Mouse (Mus musculus): ENCODE measurements around the gene Tdrd1. TPM values are rescaled to one million over a fixed set of nuclear protein-coding genes. Genes with fewer than 3 reads are reported as not detected.
"Not testable (repeated sequence)": the region's sequence is repeated elsewhere in the genome, so short reads cannot be mapped to it uniquely, and the experiment has no call there.

Gene Tdrd1
- 0.20 TPM in 2 replicates for polyA plus RNA-seq (2016; fragmentation: Nextera tagmentation; extraction: Ambion mirVana)

DNA sequence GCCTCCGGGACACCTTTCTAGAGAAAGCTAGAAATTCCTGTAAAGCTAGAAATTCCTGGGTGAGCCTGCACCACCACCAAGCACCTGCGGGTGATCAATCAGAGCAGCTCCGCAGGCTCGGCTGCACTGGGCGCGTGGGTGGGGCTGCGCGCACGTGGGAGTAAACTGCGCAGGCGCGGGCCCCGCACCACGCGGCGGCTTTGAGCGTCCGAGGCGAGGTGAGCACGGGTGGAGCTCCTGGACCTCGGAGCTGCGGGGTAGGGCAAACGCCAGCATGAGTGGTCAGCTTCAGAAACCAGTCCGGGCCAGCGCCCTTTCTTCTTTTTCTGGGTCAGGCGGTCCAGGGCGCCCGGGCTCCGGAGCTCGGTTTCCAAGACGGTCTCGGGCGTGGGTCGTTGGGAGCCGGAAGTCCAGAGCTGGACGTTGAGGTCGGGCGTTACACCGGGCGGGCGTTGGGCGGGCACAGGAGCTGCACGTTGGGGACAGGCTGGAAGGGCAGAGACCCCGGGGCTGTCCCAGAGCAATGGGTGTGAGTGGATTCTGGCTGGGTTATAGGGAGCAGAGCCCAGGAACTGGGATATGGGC is at the start of gene Tdrd1:
Tdrd1 (plus strand) TSS at position 163 of the 585 bp plus-strand sequence.
- Histone ChIP-seq H3K9ac (no peak within 1 kb of the TSS), H3K4me1 (peaks cover 11% of the 10 kb centered on the region), H3K4me2 (peak within 1 kb of the TSS; percentile 44), H3K36me3 (no peaks in the 10 kb centered on the region), H3K27me3 (replicated peaks) (peaks cover 45% of the 10 kb centered on the region), H3K9me3 (replicated peaks) (no peaks in the 10 kb centered on the region), H3K27ac (no peak within 1 kb of the TSS), H3K4me3 (no peak within 1 kb of the TSS)
- no peak for ATAC-seq
- WGBS (ENCODE audit: insufficient replicate concordance), result 46% methylated on average over 44 of the region's 44 CpGs

DNA sequence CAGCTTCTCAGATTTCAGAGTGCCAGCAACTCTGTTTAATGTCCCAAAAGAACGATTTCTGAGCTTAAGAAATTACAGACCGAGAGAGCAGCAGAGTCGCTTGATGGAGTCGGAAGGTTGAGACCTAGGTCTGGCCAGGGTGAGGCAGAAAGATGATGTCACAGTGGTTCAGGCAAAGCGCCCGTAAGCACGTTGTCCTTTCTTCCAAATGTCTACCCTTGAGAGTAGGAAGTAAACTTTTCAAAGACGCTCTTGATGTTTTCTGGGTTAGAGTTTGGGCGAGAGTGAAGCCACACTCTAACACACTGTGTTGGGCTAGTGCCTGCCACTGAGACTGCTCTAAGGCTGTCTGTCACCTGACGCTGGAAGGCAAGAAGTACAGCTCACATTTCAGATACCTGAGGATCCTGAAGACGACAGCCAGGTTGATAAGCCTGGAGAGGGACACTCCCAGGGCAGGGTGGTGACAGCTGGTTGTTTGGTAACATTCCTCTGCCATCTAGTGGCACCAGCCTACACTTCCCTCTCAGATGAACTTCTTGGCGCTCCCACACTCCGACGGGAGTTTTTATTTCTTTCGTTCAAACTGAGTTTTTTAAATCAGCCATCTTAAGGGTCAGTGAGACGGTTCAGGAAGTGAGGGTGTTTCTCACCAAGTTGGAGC is 49.2 kb upstream of the Tdrd1 start:
- no peak overlapping the region for H3K4me2 ChIP-seq
- no peak overlapping the region for H3K4me3 ChIP-seq
- peaks cover 6% of the 10 kb centered on the region; the same call in 1 of the 2 replicates for H3K4me1 ChIP-seq
- H3K9ac ChIP-seq, result no peak overlapping the region
- peaks cover 43% of the 10 kb centered on the region for H3K27me3 ChIP-seq (replicated peaks)
- H3K9me3 ChIP-seq (replicated peaks), result no peaks in the 10 kb centered on the region
- ATAC-seq, result no peak
- 29% methylated on average over 16 of the region's 16 CpGs for WGBS (ENCODE audit: insufficient replicate concordance)
- H3K27ac ChIP-seq, result no peak overlapping the region
- H3K36me3 ChIP-seq, result no peaks in the 10 kb centered on the region

DNA sequence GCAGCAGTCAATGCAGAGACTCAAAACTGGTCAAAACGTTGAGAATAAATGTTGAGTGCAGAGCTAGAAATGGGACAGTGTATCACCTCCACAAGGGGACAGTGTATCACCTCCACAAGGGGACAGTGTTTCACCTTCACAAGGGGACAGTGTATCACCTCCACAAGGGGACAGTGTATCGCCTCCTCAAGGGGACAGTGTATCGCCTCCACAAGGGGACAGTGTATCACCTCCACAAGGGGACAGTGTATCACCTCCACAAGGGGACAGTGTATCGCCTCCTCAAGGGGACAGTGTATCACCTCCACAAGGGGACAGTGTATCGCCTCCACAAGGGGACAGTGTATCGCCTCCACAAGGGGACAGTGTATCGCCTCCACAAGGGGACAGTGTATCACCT is 47.5 kb upstream of the Tdrd1 start:
- H3K9ac ChIP-seq; H3K4me2 ChIP-seq; H3K9me3 ChIP-seq (replicated peaks); H3K36me3 ChIP-seq; H3K27ac ChIP-seq; H3K4me3 ChIP-seq; H3K4me1 ChIP-seq; ATAC-seq: not testable (repeated sequence)
- peaks cover 43% of the 10 kb centered on the region for H3K27me3 ChIP-seq (replicated peaks)
- WGBS (ENCODE audit: insufficient replicate concordance), result 84% methylated on average over 7 of the region's 7 CpGs

DNA sequence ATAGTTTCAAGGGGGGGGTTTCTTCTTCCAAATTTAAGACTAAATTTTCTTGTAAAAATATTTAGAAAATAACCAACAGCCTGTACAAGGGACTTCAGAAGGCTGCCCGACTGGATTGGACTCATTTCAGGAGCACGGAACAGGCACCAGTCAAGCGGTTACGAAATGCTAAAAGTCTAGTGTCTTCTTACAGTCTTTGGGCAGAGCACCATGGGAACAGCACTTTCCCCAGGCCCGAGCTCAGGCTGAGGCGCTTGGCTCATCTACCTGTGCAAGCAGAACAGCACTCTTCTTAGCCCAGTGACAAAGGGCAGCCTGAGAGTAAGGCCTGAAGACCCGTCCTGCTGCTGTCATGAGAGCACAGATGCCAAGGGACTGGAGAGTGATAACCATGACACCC is 38.1 kb upstream of the Tdrd1 start:
- no peaks in the 10 kb centered on the region for H3K4me1 ChIP-seq
- no peaks in the 10 kb centered on the region for H3K9me3 ChIP-seq (replicated peaks)
- H3K27ac ChIP-seq, result no peak overlapping the region
- no peak overlapping the region for H3K4me2 ChIP-seq
- no peak overlapping the region for H3K9ac ChIP-seq
- H3K27me3 ChIP-seq (replicated peaks), result no peaks in the 10 kb centered on the region
- H3K4me3 ChIP-seq, result no peak overlapping the region
- WGBS (ENCODE audit: insufficient replicate concordance), result 83% methylated on average over 7 of the region's 7 CpGs
- no peak for ATAC-seq
- peaks cover 52% of the 10 kb centered on the region for H3K36me3 ChIP-seq

DNA sequence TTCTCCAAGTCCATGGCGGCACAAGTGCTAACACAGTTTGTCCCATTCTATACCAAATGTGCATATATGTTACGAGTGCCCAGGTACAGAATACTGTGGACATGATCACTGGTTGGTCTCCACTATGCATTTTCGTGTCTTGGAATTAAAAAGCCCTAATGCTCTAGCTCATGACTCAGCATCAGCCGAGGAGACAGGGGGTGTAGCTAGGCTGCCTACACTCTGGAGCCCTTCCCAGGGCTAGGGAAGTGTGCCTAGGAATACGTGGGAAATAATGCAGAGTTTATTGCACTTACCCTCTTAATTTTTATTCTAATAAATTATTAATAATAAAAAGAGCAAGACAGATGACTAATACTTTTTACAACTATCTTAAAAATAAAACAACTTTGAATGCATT is 37.1 kb upstream of the Tdrd1 start:
- no peak overlapping the region for H3K4me3 ChIP-seq
- H3K4me1 ChIP-seq, result no peaks in the 10 kb centered on the region
- H3K4me2 ChIP-seq, result no peak overlapping the region
- WGBS (ENCODE audit: insufficient replicate concordance), result 75% methylated on average over 5 of the region's 5 CpGs
- H3K27me3 ChIP-seq (replicated peaks), result no peaks in the 10 kb centered on the region
- no peak overlapping the region for H3K27ac ChIP-seq
- H3K9ac ChIP-seq, result no peak overlapping the region
- no peaks in the 10 kb centered on the region for H3K9me3 ChIP-seq (replicated peaks)
- no peak for ATAC-seq
- peaks cover 60% of the 10 kb centered on the region for H3K36me3 ChIP-seq

DNA sequence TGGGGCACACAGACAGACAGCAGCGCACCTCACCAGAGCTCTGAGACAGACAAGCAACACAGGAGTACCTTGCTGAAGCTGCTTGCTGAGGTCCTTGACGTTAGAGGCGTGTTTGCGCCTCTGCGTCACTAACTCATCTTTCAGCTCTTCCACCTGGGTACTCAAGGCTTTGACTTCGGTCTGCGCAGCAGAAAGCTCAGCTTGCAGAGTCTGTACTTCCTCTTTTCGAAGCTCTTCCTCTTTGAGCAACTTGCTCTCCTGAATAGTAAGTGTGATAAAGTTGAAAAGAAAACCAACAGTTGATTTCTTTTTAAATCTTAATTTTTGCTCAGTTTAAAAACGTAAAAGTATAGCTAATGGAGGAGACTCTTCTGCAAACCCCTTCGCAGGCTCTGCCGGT is 28.6 kb upstream of the Tdrd1 start:
- Histone ChIP-seq H3K4me3 (no peak overlapping the region), H3K4me2 (no peak overlapping the region), H3K27me3 (replicated peaks) (no peaks in the 10 kb centered on the region), H3K4me1 (peaks cover 30% of the 10 kb centered on the region), H3K9ac (no peak overlapping the region), H3K9me3 (replicated peaks) (no peaks in the 10 kb centered on the region), H3K36me3 (peaks cover 88% of the 10 kb centered on the region), H3K27ac (no peak overlapping the region)
- WGBS (ENCODE audit: insufficient replicate concordance), result 64% methylated on average over 11 of the region's 11 CpGs
- no peak for ATAC-seq

DNA sequence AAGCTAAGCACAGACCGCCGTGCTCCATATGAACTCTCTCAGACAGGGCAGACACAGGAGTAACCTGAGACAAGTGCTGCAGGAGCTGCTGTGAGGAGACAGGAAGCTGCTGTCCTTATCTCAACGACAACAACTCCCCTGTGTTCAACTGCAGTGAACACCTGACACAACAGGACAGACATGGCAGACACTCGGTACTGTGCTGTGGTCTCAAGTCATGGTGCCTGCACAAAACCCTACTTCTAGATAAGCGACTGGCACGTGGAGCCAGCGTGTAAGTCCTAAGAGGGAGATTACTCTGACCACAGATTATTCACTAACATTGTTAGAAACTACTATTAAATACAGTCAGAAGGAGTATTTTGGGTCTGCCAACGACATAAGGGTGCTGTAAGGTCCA is 25.8 kb upstream of the Tdrd1 start:
- Histone ChIP-seq H3K36me3 (peaks cover 84% of the 10 kb centered on the region), H3K27ac (peak overlapping the region; percentile 88; the same call in 1 of the 2 replicates), H3K9ac (no peak overlapping the region; the same call in 1 of the 2 replicates), H3K4me3 (no peak overlapping the region), H3K4me1 (peaks cover 45% of the 10 kb centered on the region), H3K27me3 (replicated peaks) (no peaks in the 10 kb centered on the region), H3K4me2 (peak overlapping the region; percentile 56), H3K9me3 (replicated peaks) (no peaks in the 10 kb centered on the region)
- 26% methylated on average over 8 of the region's 8 CpGs for WGBS (ENCODE audit: insufficient replicate concordance)
- ATAC-seq, result peak; percentile 57

DNA sequence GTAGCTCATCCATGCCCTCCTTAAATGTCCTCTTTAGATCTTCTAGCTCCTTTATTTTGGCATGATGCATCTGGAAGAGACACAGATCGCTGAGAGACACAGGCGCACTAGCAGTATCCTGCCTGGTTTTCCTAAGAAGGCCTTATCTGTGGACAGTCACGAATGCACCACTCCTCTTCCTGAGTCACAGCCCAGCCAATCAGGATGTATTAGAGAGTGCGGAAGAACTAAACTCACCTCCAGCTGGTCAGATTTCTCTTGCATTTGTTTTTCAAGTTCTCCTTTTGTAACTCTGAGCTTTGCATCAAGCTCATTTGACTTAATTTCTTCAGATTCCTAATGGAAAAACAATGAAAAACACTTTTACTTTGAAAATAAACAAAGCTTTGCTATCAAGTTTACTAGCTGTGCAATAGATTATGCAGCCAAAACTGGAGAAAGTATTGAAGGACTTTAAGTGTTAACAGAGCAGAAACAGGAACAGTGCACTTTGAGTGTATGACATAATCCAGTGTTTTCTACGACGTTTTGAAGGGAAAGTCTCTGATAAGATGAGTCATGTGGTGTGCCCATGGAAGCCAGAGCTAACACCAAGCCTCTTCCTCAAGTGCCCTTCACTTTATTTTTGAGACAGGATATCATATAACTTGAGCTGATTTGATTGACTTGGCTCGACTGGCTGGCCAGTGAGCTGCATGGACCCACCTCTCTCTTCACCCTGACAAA is 24.9 kb upstream of the Tdrd1 start:
- Histone ChIP-seq H3K4me2 (peak overlapping the region; percentile 56), H3K27ac (peak overlapping the region; percentile 88), H3K27me3 (replicated peaks) (no peaks in the 10 kb centered on the region), H3K9ac (no peak overlapping the region), H3K4me1 (peaks cover 45% of the 10 kb centered on the region), H3K36me3 (peaks cover 84% of the 10 kb centered on the region), H3K4me3 (0 out of 2 replicates have a peak overlapping the region, but pooled peaks have one; percentile 9), H3K9me3 (replicated peaks) (no peaks in the 10 kb centered on the region)
- peak; percentile 73 for ATAC-seq
- 9% methylated on average over 7 of the region's 7 CpGs for WGBS (ENCODE audit: insufficient replicate concordance)

DNA sequence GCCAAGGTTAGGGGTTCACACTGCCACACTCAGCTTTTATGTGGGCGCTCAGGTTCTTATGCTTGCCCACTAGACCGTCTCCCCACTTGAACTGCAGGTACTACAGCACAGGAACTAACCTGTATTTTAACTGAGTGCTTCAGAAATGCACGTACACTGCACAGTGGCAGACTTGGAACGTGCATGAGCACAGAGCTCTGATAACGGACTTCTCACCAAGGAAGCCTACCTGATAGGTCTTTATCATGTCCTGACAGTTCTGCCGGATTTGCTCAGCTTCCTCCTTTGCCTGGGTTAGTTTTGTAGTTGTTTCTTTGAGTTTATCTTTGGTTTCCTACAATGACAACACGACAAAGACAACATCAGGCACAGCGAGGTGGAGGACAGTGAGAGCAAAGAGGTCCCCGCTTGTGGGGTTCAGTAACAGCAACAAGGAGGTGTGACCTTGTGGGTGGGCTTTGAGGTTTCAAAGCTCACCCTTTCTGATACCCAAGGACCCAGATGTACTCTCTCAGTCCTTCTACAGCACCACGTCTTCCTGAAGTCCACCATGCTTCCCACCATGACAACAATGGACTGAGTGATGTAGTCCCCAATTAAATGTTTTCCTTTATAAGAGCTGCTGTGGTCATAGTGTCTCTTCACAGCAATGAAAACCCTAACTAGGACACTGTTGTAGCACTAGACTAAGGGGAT is 24.2 kb upstream of the Tdrd1 start:
- peak; percentile 94 for ATAC-seq
- Histone ChIP-seq H3K9me3 (replicated peaks) (no peaks in the 10 kb centered on the region), H3K27ac (peak overlapping the region; percentile 88), H3K9ac (0 out of 2 replicates have a peak overlapping the region, but pooled peaks have one; percentile 1), H3K27me3 (replicated peaks) (no peaks in the 10 kb centered on the region), H3K4me2 (peak overlapping the region; percentile 56), H3K4me1 (peaks cover 45% of the 10 kb centered on the region), H3K4me3 (no peak overlapping the region), H3K36me3 (peaks cover 80% of the 10 kb centered on the region)
- WGBS (ENCODE audit: insufficient replicate concordance), result 27% methylated on average over 10 of the region's 10 CpGs

DNA sequence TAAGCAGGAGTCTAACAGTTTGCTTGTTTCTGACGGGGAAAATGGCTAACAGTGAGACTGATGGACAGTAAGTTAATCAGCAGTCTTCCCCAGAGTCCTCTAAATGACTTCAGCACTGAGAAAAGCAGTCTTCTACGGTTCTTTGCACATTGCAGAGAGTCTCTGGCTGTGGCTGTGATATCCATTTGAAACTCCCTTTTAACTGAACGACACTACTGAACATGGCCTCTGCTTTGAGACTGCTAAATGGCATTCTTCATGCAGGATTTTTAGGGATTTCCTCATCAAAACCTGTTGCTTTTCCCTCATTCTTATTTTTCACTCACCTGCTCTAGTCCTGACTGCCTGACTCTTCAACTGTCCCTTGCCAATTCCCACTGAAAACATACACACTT is 23.7 kb upstream of the Tdrd1 start:
- peaks cover 83% of the 10 kb centered on the region for H3K36me3 ChIP-seq
- peak overlapping the region; percentile 88 for H3K27ac ChIP-seq
- H3K4me1 ChIP-seq, result peaks cover 45% of the 10 kb centered on the region

DNA sequence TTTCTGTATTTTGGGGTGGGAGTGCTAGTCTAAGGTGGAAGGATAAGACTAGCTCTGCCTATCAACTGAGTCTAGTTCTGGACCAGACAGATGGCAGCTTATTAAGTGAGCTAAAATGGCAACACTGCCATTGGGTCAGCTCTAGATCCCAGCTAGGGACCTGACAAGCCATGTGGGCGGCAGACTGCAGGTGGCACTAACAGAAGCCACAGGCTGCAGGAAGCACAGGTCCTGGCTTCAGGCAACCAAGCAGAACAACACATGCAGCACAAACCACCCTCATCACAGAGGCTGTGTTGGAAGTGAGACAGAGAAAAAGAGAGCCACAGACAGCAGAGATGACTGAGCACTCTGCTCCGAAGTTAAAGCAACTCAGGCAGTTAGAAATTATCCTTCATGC is 20.6 kb upstream of the Tdrd1 start:
- WGBS (ENCODE audit: insufficient replicate concordance), result 87% methylated on average over 2 of the region's 2 CpGs
- Histone ChIP-seq H3K9me3 (replicated peaks) (no peaks in the 10 kb centered on the region), H3K4me1 (peaks cover 35% of the 10 kb centered on the region), H3K27ac (no peak overlapping the region), H3K27me3 (replicated peaks) (no peaks in the 10 kb centered on the region), H3K9ac (no peak overlapping the region), H3K4me2 (no peak overlapping the region), H3K4me3 (no peak overlapping the region), H3K36me3 (peaks cover 80% of the 10 kb centered on the region)
- ATAC-seq, result no peak

More for the DNA sequence above, 23.7 kb upstream of the Tdrd1 start:
- WGBS (ENCODE audit: insufficient replicate concordance), result 46% methylated on average over 3 of the region's 3 CpGs
- H3K4me3 ChIP-seq, result no peak overlapping the region
- peak overlapping the region; percentile 56 for H3K4me2 ChIP-seq
- H3K27me3 ChIP-seq (replicated peaks), result no peaks in the 10 kb centered on the region
- no peak for ATAC-seq
- no peaks in the 10 kb centered on the region for H3K9me3 ChIP-seq (replicated peaks)
- 0 out of 2 replicates have a peak overlapping the region, but pooled peaks have one; percentile 1 for H3K9ac ChIP-seq

Data from liver, embryonic 12.5 days (tissue).